Mouse (Mus musculus): Measurements from ENCODE around the gene Aifm3. TPM values are rescaled to one million over a fixed set of nuclear protein-coding genes. Genes with fewer than 3 reads are reported as not detected.
A peak's percentile ranks its signal among the peaks of the same experiment; 100 is the strongest.

Aifm3 gene
- total and polyA plus RNA-seq, 2 experiments from 2014 or later = 0.15 to 0.41 TPM

- Histone ChIP-seq H3K9me3 (replicated peaks; ENCODE audit: control insufficient read depth, low read length) (no peaks in the 10 kb centered on the region), H3K27ac (ENCODE audit: low read depth) (no peak overlapping the region), H3K4me1 (ENCODE audit: control insufficient read depth, insufficient read depth) (peaks cover 7% of the 10 kb centered on the region), H3K36me3 (replicated peaks; ENCODE audit: control insufficient read depth, insufficient read depth, low read length) (peaks cover 74% of the 10 kb centered on the region), H3K4me2 (ENCODE audit: low read depth, low read length) (no peak overlapping the region), H3K27me3 (ENCODE audit: control insufficient read depth, insufficient read depth, low read length) (no peaks in the 10 kb centered on the region), H3K9ac (replicated peaks; ENCODE audit: low read depth, low read length) (no peak overlapping the region), H3K4me3 (ENCODE audit: low read depth, low read length) (no peak overlapping the region)
- ATAC-seq (ENCODE audit: insufficient read depth, low read depth) (no peak), DNase-seq (ENCODE audit: low spot score) (no peak)
- WGBS = 86% methylated on average over 3 of the region's 3 CpGs
- TF ChIP-seq EP300 (IDR thresholded peaks at IDR 0.05; ENCODE audit: low read depth) = no peak
- no peak for TF ChIP-seq CTCF (IDR thresholded peaks at IDR 0.05; ENCODE audit: low read depth)
Measured at GRCm38 (mm10) chr16:17525524-17525923, 36.1 kb downstream of the Aifm3 start.

- ATAC-seq (ENCODE audit: insufficient read depth, low read depth) = no peak
- Histone ChIP-seq H3K4me1 (ENCODE audit: control insufficient read depth, insufficient read depth) (peaks cover 7% of the 10 kb centered on the region), H3K9me3 (replicated peaks; ENCODE audit: control insufficient read depth, low read length) (no peaks in the 10 kb centered on the region), H3K27ac (ENCODE audit: low read depth) (no peak overlapping the region), H3K4me3 (ENCODE audit: low read depth, low read length) (no peak overlapping the region), H3K36me3 (replicated peaks; ENCODE audit: control insufficient read depth, insufficient read depth, low read length) (peaks cover 67% of the 10 kb centered on the region), H3K27me3 (ENCODE audit: control insufficient read depth, insufficient read depth, low read length) (no peaks in the 10 kb centered on the region), H3K9ac (replicated peaks; ENCODE audit: low read depth, low read length) (no peak overlapping the region), H3K4me2 (ENCODE audit: low read depth, low read length) (no peak overlapping the region)
- 89% methylated on average over 6 of the region's 6 CpGs for WGBS
- TF ChIP-seq CTCF (IDR thresholded peaks at IDR 0.05; ENCODE audit: low read depth) = no peak
- TF ChIP-seq EP300 (IDR thresholded peaks at IDR 0.05; ENCODE audit: low read depth) = no peak
- DNase-seq (ENCODE audit: low spot score) = no peak
Measured at GRCm38 (mm10) chr16:17526223-17526622, 36.8 kb downstream of the Aifm3 start.

GRCm38 (mm10) chr16:17527606-17528005 lies 38.2 kb downstream of the Aifm3 start:
- Histone ChIP-seq H3K27ac (ENCODE audit: low read depth) (no peak overlapping the region), H3K4me1 (ENCODE audit: control insufficient read depth, insufficient read depth) (peaks cover 12% of the 10 kb centered on the region), H3K27me3 (ENCODE audit: control insufficient read depth, insufficient read depth, low read length) (no peaks in the 10 kb centered on the region), H3K9ac (replicated peaks; ENCODE audit: low read depth, low read length) (no peak overlapping the region), H3K4me2 (ENCODE audit: low read depth, low read length) (no peak overlapping the region), H3K36me3 (replicated peaks; ENCODE audit: control insufficient read depth, insufficient read depth, low read length) (peaks cover 54% of the 10 kb centered on the region), H3K9me3 (replicated peaks; ENCODE audit: control insufficient read depth, low read length) (no peaks in the 10 kb centered on the region), H3K4me3 (ENCODE audit: low read depth, low read length) (no peak overlapping the region)
- ATAC-seq (ENCODE audit: insufficient read depth, low read depth) (no peak), DNase-seq (ENCODE audit: low spot score) (no peak)
- TF ChIP-seq CTCF (IDR thresholded peaks at IDR 0.05; ENCODE audit: low read depth) = no peak
- TF ChIP-seq EP300 (IDR thresholded peaks at IDR 0.05; ENCODE audit: low read depth) = no peak

DNA sequence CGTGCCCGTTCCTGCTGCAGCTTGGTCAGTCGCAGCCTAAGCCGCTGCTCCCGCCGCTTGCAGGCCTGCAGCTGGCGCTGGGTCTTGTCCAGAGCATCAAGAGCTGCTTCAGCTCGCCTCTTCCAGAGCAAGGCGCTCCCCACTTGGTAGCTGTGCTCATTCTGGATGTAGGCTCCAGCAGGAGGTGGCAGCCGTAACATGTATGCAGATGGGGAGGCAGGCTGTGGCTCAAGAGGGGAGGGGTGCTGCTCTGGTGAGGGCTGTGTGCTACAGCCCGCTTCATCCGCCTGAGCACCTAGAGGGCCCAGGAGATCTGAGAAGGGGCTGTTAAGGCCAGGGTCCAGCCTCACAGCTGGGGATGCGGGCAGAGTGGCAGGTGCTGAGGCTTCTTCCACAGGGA lies 38.9 kb downstream of the Aifm3 start:
- TF ChIP-seq EP300 (IDR thresholded peaks at IDR 0.05; ENCODE audit: low read depth) (no peak), CTCF (IDR thresholded peaks at IDR 0.05; ENCODE audit: low read depth) (no peak)
- Histone ChIP-seq H3K4me2 (ENCODE audit: low read depth, low read length) (no peak overlapping the region), H3K36me3 (replicated peaks; ENCODE audit: control insufficient read depth, insufficient read depth, low read length) (peaks cover 48% of the 10 kb centered on the region), H3K4me1 (ENCODE audit: control insufficient read depth, insufficient read depth) (peaks cover 12% of the 10 kb centered on the region), H3K4me3 (ENCODE audit: low read depth, low read length) (no peak overlapping the region), H3K27me3 (ENCODE audit: control insufficient read depth, insufficient read depth, low read length) (no peaks in the 10 kb centered on the region), H3K9me3 (replicated peaks; ENCODE audit: control insufficient read depth, low read length) (no peaks in the 10 kb centered on the region), H3K9ac (replicated peaks; ENCODE audit: low read depth, low read length) (no peak overlapping the region), H3K27ac (ENCODE audit: low read depth) (no peak overlapping the region)
- no peak for ATAC-seq (ENCODE audit: insufficient read depth, low read depth)
- DNase-seq (ENCODE audit: low spot score) = no peak
- WGBS = 87% methylated on average over 13 of the region's 13 CpGs

- 15% methylated on average over 17 of the region's 17 CpGs for WGBS
- TF ChIP-seq EP300 (IDR thresholded peaks at IDR 0.05; ENCODE audit: low read depth) = no peak
- no peak for TF ChIP-seq CTCF (IDR thresholded peaks at IDR 0.05; ENCODE audit: low read depth)
Measured at GRCm38 (mm10) chr16:17529981-17530586, 40.7 kb downstream of the Aifm3 start.

More at GRCm38 (mm10) chr16:17529981-17530586, 40.7 kb downstream of the Aifm3 start:
- Histone ChIP-seq H3K4me2 (ENCODE audit: low read depth, low read length) (peak overlapping the region; percentile 68), H3K9me3 (replicated peaks; ENCODE audit: control insufficient read depth, low read length) (no peaks in the 10 kb centered on the region), H3K27me3 (ENCODE audit: control insufficient read depth, insufficient read depth, low read length) (no peaks in the 10 kb centered on the region), H3K27ac (ENCODE audit: low read depth) (peak overlapping the region; percentile 95), H3K4me3 (ENCODE audit: low read depth, low read length) (peak overlapping the region; percentile 73), H3K9ac (replicated peaks; ENCODE audit: low read depth, low read length) (peak overlapping the region; percentile 85), H3K36me3 (replicated peaks; ENCODE audit: control insufficient read depth, insufficient read depth, low read length) (peaks cover 33% of the 10 kb centered on the region), H3K4me1 (ENCODE audit: control insufficient read depth, insufficient read depth) (peaks cover 12% of the 10 kb centered on the region)
- ATAC-seq (ENCODE audit: insufficient read depth, low read depth) (no peak), DNase-seq (ENCODE audit: low spot score) (no peak)
